Mouse (Mus musculus) B cell, adult 62 days (primary cell): ENCODE results near the gene Olfr373. TPM values are rescaled to one million over a fixed set of nuclear protein-coding genes. Genes with fewer than 3 reads are reported as not detected.

Experiments used
- total RNA-seq: library from RNA; stranded (reverse); gene quantifications from 4 replicates; pipeline ENCODE4 v1.2.4, GENCODE M21; 2023

Gene Olfr373
- total RNA-seq: 0.14 TPM in 1 of 4 replicates, not detected in the others

DNA sequence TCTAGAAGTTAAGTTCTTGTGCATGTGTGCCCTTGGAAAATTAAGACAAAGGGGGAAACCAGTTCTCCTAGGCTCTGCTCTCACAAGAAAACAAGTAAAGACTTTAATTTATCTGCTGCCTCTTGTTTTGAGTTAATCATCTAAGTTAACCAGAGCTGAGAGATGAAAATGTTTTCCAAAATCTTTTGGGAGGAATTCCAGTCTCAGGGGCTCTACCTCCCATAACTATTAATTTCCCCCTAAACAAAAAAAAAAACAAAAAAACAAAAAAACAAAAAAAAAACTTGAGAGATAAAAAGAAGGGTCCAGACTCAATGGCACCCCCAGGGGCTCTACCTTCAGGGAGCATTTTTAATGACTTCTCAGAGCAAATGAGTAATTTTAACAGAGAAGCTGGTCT is at the start of gene Olfr373:
Gene Olfr373 (plus strand): TSS at position 301 of the 400 bp plus-strand sequence.

GRCm38 (mm10) chr8:72040918-72041317 is 42.1 kb upstream of the Olfr373 start, which contains the start of gene Olfr372:
Olfr372 (plus strand) TSS chr8:72041218.

GRCm38 (mm10) chr8:72106740-72107139 is 23.8 kb downstream of the Olfr373 start, which contains the start of gene Olfr374:
Olfr374 (plus strand) TSS chr8:72107040.

GRCm38 (mm10) chr8:72134756-72135445 is 51.9 kb downstream of the Olfr373 start, which contains the start of gene Tpm4:
Tpm4 (plus strand) TSS chr8:72134975.

Other genes with a start within 250 kb of the Olfr373 start
- gene Zfp709, start 201.2 kb upstream of the Olfr373 start, total RNA-seq: 9.1 to 12.8 TPM (median 10.5 TPM) in 4 replicates
- gene Zfp882, start 174.6 kb upstream of the Olfr373 start, total RNA-seq: 7.6 to 11.5 TPM (median 10.1 TPM) in 4 replicates
- gene Zfp617, start 174.5 kb upstream of the Olfr373 start, total RNA-seq: 7.3 to 13.1 TPM (median 9.7 TPM) in 4 replicates
- 19.1 to 30.5 TPM (median 22.9 TPM) in 4 replicates for gene Zfp961, start 132.1 kb upstream of the Olfr373 start, total RNA-seq
- gene Cyp4f18, start 73.6 kb upstream of the Olfr373 start, total RNA-seq: 168 to 193 TPM (median 171 TPM) in 4 replicates
- gene Olfr372, start 42.0 kb upstream of the Olfr373 start, total RNA-seq: not detected in 4 replicates
- gene Olfr374, start 23.9 kb downstream of the Olfr373 start, total RNA-seq: not detected in 4 replicates
- 223 to 253 TPM (median 239 TPM) in 4 replicates for gene Tpm4, start 51.8 kb downstream of the Olfr373 start, total RNA-seq
- 132 to 148 TPM (median 134 TPM) in 4 replicates for gene Rab8a, start 78.0 kb downstream of the Olfr373 start, total RNA-seq
- gene Hsh2d, start 106.5 kb downstream of the Olfr373 start, total RNA-seq: 21.6 to 28.9 TPM (median 26.7 TPM) in 4 replicates
- 0.77 TPM in 1 of 4 replicates, not detected in the others for gene Cib3, start 129.7 kb downstream of the Olfr373 start, total RNA-seq
- gene Gm11034, start 130.5 kb downstream of the Olfr373 start, total RNA-seq: not detected in 4 replicates
- 87.0 to 93.7 TPM (median 88.0 TPM) in 4 replicates for gene Fam32a, start 136.6 kb downstream of the Olfr373 start, total RNA-seq
- 204 to 215 TPM (median 205 TPM) in 4 replicates for gene Ap1m1, start 156.8 kb downstream of the Olfr373 start, total RNA-seq
- 16.9 to 23.4 TPM (median 19.7 TPM) in 4 replicates for gene Gm10282, start 222.1 kb downstream of the Olfr373 start, total RNA-seq
- gene Klf2, start 235.9 kb downstream of the Olfr373 start, total RNA-seq: 3,412 to 4,213 TPM (median 3,752 TPM) in 4 replicates